Mouse (Mus musculus) lung, postnatal 0 days (tissue): ENCODE data around the gene Gm4450.
"Not testable (repeated sequence)": the region's sequence is repeated elsewhere in the genome, so short reads cannot be mapped to it uniquely, and the experiment has no call there.

Experiments
- CTCF ChIP-seq: IDR thresholded peaks from 2 replicates; pipeline ENCODE4 v1.5.1; 2016; ENCODE audit warnings: antibody characterized with exemption, mild to moderate bottlenecking
- EP300 ChIP-seq: IDR thresholded peaks from 2 replicates; pipeline ENCODE4 v1.6.1; 2016; ENCODE audit warnings: antibody characterized with exemption, mild to moderate bottlenecking, control low read depth

DNA sequence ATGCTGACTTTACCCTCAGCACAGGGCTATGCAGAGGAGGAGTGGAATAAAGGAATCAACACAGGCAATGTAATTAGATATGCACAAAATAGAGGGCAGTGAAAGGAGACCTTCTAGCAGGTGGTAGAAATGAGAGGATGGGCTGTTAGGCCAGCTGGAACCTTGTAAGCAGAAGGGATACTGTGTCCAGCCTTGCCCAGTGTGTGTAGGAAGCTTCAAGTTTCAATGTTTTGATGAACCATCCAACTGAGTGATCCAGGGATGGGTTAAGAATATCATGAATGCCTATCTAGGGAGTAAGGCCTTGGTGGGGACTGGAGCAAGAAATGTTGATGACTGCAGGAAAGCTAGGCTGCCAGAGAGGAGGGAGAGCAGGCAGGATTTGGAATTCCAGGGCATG is 38.1 kb upstream of the Gm4450 start:
- not testable (repeated sequence) for TF ChIP-seq CTCF, EP300
